Mouse (Mus musculus) liver, adult 2 months (tissue): ENCODE data around the gene Galntl6. TPM values are rescaled to one million over a fixed set of nuclear protein-coding genes. Genes with fewer than 3 reads are reported as not detected.
A peak's percentile ranks its signal among the peaks of the same experiment; 100 is the strongest.

Experiments
- DNase-seq: peaks from one replicate; pipeline ENCODE4 v3.0.0-alpha.2; 2011; ENCODE audit warnings: low read depth, low spot score; ENCODE audit errors: extremely low read depth
- H3K27ac ChIP-seq: fragments of 200-500 bp; replicated peaks from 2 replicates; pipeline ENCODE4 v1.5.1; 2012; ENCODE audit warnings: low read depth, mild to moderate bottlenecking, control low read depth, inconsistent platforms, low read length; ENCODE audit not compliant: insufficient read depth
- H3K27me3 ChIP-seq: fragments of 200-500 bp; 2 replicates; pipeline ENCODE4 v1.6.1; 2012; ENCODE audit warnings: mild to moderate bottlenecking, moderate library complexity, low read length, inconsistent platforms; ENCODE audit not compliant: control insufficient read depth, insufficient read depth
- H3K36me3 ChIP-seq: fragments of 200-500 bp; 2 replicates; pipeline ENCODE4 v1.6.1; 2012; ENCODE audit warnings: low read length, inconsistent platforms; ENCODE audit not compliant: control insufficient read depth, insufficient read depth
- H3K4me1 ChIP-seq: fragments of 200-500 bp; 2 replicates; pipeline ENCODE4 v1.6.1; 2011; ENCODE audit warnings: low read length; ENCODE audit not compliant: control insufficient read depth, insufficient read depth
- H3K4me3 ChIP-seq: fragments of 200-500 bp; 2 replicates; pipeline ENCODE4 v1.5.1; 2011; ENCODE audit warnings: low read depth, mild to moderate bottlenecking, control low read depth, low read length, moderate library complexity; ENCODE audit not compliant: insufficient read depth
- H3K79me2 ChIP-seq: fragments of 200-500 bp; 2 replicates; pipeline ENCODE4 v1.6.1; 2012; ENCODE audit warnings: inconsistent platforms, mild to moderate bottlenecking, low read length, moderate library complexity; ENCODE audit not compliant: control insufficient read depth, insufficient read depth
- H3K9ac ChIP-seq: fragments of 200-500 bp; 2 replicates; pipeline ENCODE4 v1.6.1; 2012; ENCODE audit warnings: low read depth, mild to moderate bottlenecking, control low read depth, inconsistent platforms, low read length
- CTCF ChIP-seq: fragments of 200-500 bp; IDR thresholded peaks from 2 replicates; pipeline ENCODE4 v1.5.1; 2011; ENCODE audit warnings: low read depth, low read length, control low read depth
- POLR2A ChIP-seq: fragments of 200-500 bp; IDR thresholded peaks from 2 replicates; pipeline ENCODE4 v1.6.1; 2011; ENCODE audit warnings: low read length, control low read depth; ENCODE audit not compliant: insufficient read depth; ENCODE audit errors: extremely low read depth
- WGBS: fragments of 180-500 bp; shearing (Covaris S2); methylation state at CpG from one replicate; pipeline ENCODE4 v1.1.7; 2018; 5-methylcytosine and 5-hydroxymethylcytosine counted together
- polyA plus RNA-seq: library from polyadenylated mRNA; depleted of rRNA; stranded (reverse); fragments of >200 nt; gene quantifications from 2 replicates; pipeline ENCODE4 v1.2.3, GENCODE M21; 2012
- total RNA-seq: library from RNA; depleted of rRNA; stranded (reverse); fragments of >200 nt; gene quantifications from 2 replicates; pipeline ENCODE4 v1.2.3, GENCODE M21; 2014

Gene Galntl6
- total and polyA plus RNA-seq, 2 experiments = not detected

GRCm38 (mm10) chr8:58597834-58598233 is 314.6 kb downstream of the Galntl6 start:
- no peaks in the 10 kb centered on the region for H3K27me3 ChIP-seq
- H3K79me2 ChIP-seq = no peaks in the 10 kb centered on the region
- no peaks in the 10 kb centered on the region for H3K4me1 ChIP-seq
- no peak for TF ChIP-seq CTCF
- no peak for TF ChIP-seq POLR2A
- H3K4me3 ChIP-seq = no peak overlapping the region
- DNase-seq = no peak
- H3K36me3 ChIP-seq = no peaks in the 10 kb centered on the region
- H3K27ac ChIP-seq = no peak overlapping the region
- 76% methylated on average over 6 of the region's 6 CpGs for WGBS
- H3K9ac ChIP-seq = no peak overlapping the region

DNA sequence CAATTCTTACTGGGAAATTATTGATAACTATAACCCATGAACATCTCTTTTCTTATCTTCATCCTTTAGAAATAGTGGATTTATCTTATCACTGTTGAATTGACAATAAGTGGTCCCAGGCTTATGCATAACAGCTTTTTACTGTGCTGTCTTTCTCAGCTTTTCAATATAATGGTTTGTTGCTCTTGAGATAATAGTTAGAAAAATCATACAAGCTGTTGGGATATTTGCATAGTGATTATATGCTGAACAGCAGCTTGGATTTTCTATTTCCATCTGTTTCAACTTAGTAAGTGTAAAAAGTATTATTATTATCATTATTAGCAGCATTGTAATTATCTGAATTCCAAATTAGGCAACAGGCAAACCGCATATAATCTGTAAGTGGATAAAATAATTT is 337.1 kb downstream of the Galntl6 start:
- H3K9ac ChIP-seq = no peak overlapping the region
- no peaks in the 10 kb centered on the region for H3K79me2 ChIP-seq
- no peaks in the 10 kb centered on the region for H3K4me1 ChIP-seq
- no peaks in the 10 kb centered on the region for H3K27me3 ChIP-seq
- H3K4me3 ChIP-seq = no peak overlapping the region
- no peaks in the 10 kb centered on the region for H3K36me3 ChIP-seq
- DNase-seq = no peak
- 71% methylated on average over 1 of the region's 1 CpGs for WGBS
- no peak for TF ChIP-seq CTCF
- no peak for TF ChIP-seq POLR2A
- H3K27ac ChIP-seq = no peak overlapping the region

- Histone ChIP-seq H3K4me1 (no peaks in the 10 kb centered on the region), H3K79me2 (no peaks in the 10 kb centered on the region), H3K9ac (no peak overlapping the region), H3K4me3 (no peak overlapping the region), H3K36me3 (no peaks in the 10 kb centered on the region), H3K27ac (no peak overlapping the region), H3K27me3 (no peaks in the 10 kb centered on the region)
- no peak for DNase-seq
- 50% methylated on average over 2 of the region's 2 CpGs for WGBS
- TF ChIP-seq POLR2A (no peak), CTCF (no peak)
Measured at GRCm38 (mm10) chr8:58568086-58568485, 344.4 kb downstream of the Galntl6 start.

- Histone ChIP-seq H3K9ac (no peak overlapping the region), H3K27me3 (no peaks in the 10 kb centered on the region), H3K4me3 (no peak overlapping the region), H3K79me2 (no peaks in the 10 kb centered on the region), H3K36me3 (no peaks in the 10 kb centered on the region), H3K4me1 (no peaks in the 10 kb centered on the region), H3K27ac (no peak overlapping the region)
- peak; percentile 7 for DNase-seq
- TF ChIP-seq CTCF = no peak
- TF ChIP-seq POLR2A = no peak
- 49% methylated on average over 2 of the region's 2 CpGs for WGBS
Measured at GRCm38 (mm10) chr8:58566115-58566514, 346.3 kb downstream of the Galntl6 start.

DNA sequence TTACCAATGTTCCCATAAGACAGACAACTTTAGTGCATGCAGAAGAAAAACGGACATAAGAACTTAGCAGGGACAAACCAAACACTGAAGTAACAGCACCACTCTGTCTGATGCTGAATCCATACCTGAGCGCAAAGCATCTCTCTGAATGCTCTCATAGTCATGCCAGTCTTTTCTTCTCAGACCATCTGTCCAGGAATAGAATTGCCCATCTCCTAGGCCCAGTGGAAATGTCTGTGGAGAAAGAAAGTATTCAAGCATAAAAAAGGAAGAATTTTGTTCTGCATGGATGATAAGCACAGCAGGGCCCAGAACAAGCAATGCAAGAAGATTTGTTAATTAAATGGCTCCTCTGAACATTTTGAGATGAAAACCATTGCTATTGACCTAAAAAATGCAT is 376.7 kb downstream of the Galntl6 start:
- H3K27ac ChIP-seq = no peak overlapping the region
- no peak overlapping the region for H3K9ac ChIP-seq
- TF ChIP-seq CTCF = no peak
- TF ChIP-seq POLR2A = no peak
- H3K27me3 ChIP-seq = no peaks in the 10 kb centered on the region
- no peaks in the 10 kb centered on the region for H3K4me1 ChIP-seq
- H3K4me3 ChIP-seq = no peak overlapping the region
- no peak for DNase-seq
- H3K36me3 ChIP-seq = no peaks in the 10 kb centered on the region
- no peaks in the 10 kb centered on the region for H3K79me2 ChIP-seq
- WGBS = 81% methylated on average over 2 of the region's 2 CpGs

GRCm38 (mm10) chr8:58534631-58535030 is 377.8 kb downstream of the Galntl6 start:
- H3K4me1 ChIP-seq = no peaks in the 10 kb centered on the region
- TF ChIP-seq CTCF = no peak
- TF ChIP-seq POLR2A = no peak
- H3K4me3 ChIP-seq = no peak overlapping the region
- DNase-seq = no peak
- no peak overlapping the region for H3K9ac ChIP-seq
- no peak overlapping the region for H3K27ac ChIP-seq
- no peaks in the 10 kb centered on the region for H3K27me3 ChIP-seq
- no peaks in the 10 kb centered on the region for H3K79me2 ChIP-seq
- H3K36me3 ChIP-seq = no peaks in the 10 kb centered on the region
